Mouse (Mus musculus) hindbrain, embryonic 13.5 days (tissue): ENCODE results near the gene Nprl3. TPM values are rescaled to one million over a fixed set of nuclear protein-coding genes. Genes with fewer than 3 reads are reported as not detected.

Source experiments
- ATAC-seq: fragments of 200-750 bp; cut with Nextera tagmentation; 2 replicates; pipeline ENCODE4 v1.8.0; 2017; ENCODE audit warnings: moderate TSS enrichment; ENCODE audit not compliant: low FRiP score
- H3K27ac ChIP-seq: fragments of 300-500 bp; sonication (generic); 2 replicates; pipeline ENCODE4 v1.5.1; 2015; ENCODE audit warnings: inconsistent platforms, mild to moderate bottlenecking, moderate library complexity
- H3K27me3 ChIP-seq: fragments of 300-500 bp; sonication (generic); 2 replicates; pipeline ENCODE4 v1.6.1; 2015; ENCODE audit warnings: mild to moderate bottlenecking, inconsistent platforms
- H3K36me3 ChIP-seq: fragments of 300-500 bp; sonication (generic); 2 replicates; pipeline ENCODE4 v1.6.1; 2015; ENCODE audit warnings: mild to moderate bottlenecking, inconsistent platforms
- H3K4me1 ChIP-seq: fragments of 300-500 bp; sonication (generic); replicated peaks from 2 replicates; pipeline ENCODE4 v1.6.1; 2015; ENCODE audit warnings: inconsistent platforms
- H3K4me2 ChIP-seq: fragments of 300-500 bp; sonication (generic); 2 replicates; pipeline ENCODE4 v1.6.1; 2015; ENCODE audit warnings: inconsistent platforms, mild to moderate bottlenecking, moderate library complexity
- H3K4me3 ChIP-seq: fragments of 300-500 bp; sonication (generic); 2 replicates; pipeline ENCODE4 v1.5.1; 2015; ENCODE audit warnings: mild to moderate bottlenecking, inconsistent platforms
- H3K9ac ChIP-seq: fragments of 300-500 bp; sonication (generic); 2 replicates; pipeline ENCODE4 v1.6.1; 2015; ENCODE audit warnings: mild to moderate bottlenecking, inconsistent platforms
- H3K9me3 ChIP-seq: fragments of 300-500 bp; sonication (generic); 2 replicates; pipeline ENCODE4 v1.6.1; 2016; ENCODE audit warnings: inconsistent platforms
- WGBS: fragments of 180-500 bp; shearing (Covaris S2); methylation state at CpG from one replicate; pipeline ENCODE4 v1.1.7; 2015; 5-methylcytosine and 5-hydroxymethylcytosine counted together
- polyA plus RNA-seq: library from polyadenylated mRNA; unstranded; fragments of >200 nt; fragmentation: Nextera tagmentation; extraction: Ambion mirVana; gene quantifications from 2 replicates; pipeline ENCODE4 v1.2.1, GENCODE M21; 2015

Nprl3 gene
- polyA plus RNA-seq, 1 experiment from 2014 or later, result 43.5 TPM

DNA sequence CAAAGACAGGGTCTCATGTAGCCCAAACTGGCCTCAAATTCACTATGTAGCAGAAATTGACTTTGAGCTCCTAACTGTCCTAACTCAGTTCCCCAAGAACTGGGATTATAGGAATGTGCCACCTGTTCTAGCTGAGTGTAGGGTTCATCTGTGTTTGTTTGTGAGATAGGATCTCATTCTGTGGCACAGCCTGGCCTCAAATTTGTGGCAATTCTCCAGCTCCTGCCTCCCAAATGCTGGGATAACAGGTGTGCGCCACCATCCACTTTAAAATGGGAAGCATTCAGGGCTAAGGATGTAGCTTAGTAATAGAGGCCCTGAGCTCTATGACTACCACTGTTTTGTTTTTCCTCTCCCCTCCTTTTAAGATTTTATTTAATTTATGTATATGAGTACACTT, 14.4 kb downstream of the Nprl3 start:
- no peak for ATAC-seq
- 96% methylated on average over 1 of the region's 1 CpGs for WGBS
- H3K9me3 ChIP-seq, result no peaks in the 10 kb centered on the region

DNA sequence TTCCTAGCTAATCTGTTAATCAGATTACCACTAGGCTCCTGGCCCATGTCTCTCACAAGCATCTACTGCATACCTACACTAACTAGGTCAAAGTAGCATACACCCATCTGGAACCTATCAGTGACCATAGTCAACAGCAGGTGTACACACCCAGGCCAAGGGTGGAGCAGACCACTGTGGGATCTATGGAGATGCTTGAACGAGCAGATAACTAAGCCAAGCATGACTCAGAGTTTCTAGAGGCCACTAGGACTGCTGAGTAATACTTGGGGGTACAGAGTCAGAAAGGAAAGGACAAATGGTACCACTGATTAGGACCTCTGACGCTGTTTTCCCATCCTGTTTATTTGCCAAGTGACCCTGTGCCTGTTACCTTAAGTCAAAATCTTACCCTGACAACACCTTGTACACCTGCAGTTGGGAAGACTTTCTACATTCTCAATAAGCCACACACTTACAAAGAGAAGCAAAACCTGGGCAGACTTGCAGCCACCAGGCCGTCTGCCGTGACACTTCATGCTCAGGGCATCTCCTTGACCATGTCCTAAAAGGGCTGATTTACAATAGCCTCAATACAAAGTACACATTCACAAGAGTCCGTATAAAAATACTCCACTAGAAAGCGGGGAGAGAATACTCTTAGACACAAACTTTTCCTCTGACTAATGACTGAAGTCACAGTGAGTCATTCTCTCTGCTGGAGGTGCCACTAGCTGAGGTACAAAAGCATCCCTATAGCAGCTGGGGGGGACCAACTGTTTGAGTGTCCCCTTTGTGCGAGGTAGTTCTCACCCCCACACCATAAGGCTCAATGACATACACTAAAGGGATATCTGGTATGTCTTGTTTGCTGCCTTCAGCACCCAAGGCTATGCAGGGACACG, 16.4 kb downstream of the Nprl3 start:
- Histone ChIP-seq H3K36me3 (peaks cover 87% of the 10 kb centered on the region), H3K27me3 (no peaks in the 10 kb centered on the region), H3K4me3 (no peak overlapping the region), H3K9ac (no peak overlapping the region), H3K4me1 (no peaks in the 10 kb centered on the region), H3K9me3 (no peaks in the 10 kb centered on the region), H3K4me2 (no peak overlapping the region), H3K27ac (no peak overlapping the region)
- WGBS, result 89% methylated on average over 8 of the region's 8 CpGs
- no peak for ATAC-seq

More for the DNA sequence above, 14.4 kb downstream of the Nprl3 start:
- H3K9ac ChIP-seq, result no peak overlapping the region
- no peaks in the 10 kb centered on the region for H3K27me3 ChIP-seq
- H3K27ac ChIP-seq, result no peak overlapping the region
- H3K36me3 ChIP-seq, result peaks cover 70% of the 10 kb centered on the region
- no peak overlapping the region for H3K4me2 ChIP-seq
- H3K4me3 ChIP-seq, result no peak overlapping the region
- H3K4me1 ChIP-seq, result no peaks in the 10 kb centered on the region

DNA sequence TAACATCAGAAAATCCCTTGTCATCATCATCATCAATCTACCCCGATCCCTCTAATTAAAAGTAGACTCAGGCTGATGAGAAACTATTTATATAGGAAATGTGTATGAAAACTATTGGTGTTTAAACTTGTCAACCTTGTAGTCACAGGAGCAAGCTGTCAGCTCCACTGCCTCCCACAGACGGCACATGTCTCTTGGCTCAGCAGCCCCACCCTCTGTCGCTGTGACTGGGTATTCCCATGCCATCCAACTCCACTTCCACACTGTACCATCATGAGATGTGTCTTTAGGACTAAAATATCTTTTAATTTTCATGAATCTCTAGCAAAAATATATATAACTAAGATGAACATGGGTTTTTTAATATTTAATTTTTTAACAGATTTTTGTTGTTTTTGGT, 19.2 kb downstream of the Nprl3 start:
- no peaks in the 10 kb centered on the region for H3K4me1 ChIP-seq
- 86% methylated on average over 3 of the region's 3 CpGs for WGBS
- H3K4me2 ChIP-seq, result no peak overlapping the region
- H3K27ac ChIP-seq, result no peak overlapping the region
- no peaks in the 10 kb centered on the region for H3K9me3 ChIP-seq
- ATAC-seq, result no peak
- H3K4me3 ChIP-seq, result no peak overlapping the region
- no peaks in the 10 kb centered on the region for H3K27me3 ChIP-seq
- peaks cover 79% of the 10 kb centered on the region for H3K36me3 ChIP-seq
- H3K9ac ChIP-seq, result no peak overlapping the region

DNA sequence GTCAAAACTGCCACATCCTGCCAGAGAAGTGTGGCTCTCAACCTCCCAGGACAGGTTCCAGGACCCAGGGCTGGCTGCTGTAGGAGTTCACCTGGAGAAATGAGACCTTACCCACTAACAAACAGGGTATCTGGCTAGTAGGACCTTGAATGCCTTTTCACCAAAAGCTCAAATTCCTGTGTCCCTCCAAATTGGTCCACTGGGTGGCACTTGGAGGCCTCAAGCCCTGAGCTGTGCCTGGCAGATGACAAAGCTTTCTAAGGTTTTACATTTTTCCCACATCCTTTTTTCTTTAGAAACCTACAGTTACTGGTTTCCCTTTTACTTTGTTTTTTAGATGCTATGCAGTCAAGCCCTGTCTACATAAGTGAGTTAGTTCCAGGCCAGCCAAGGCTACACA, 20.4 kb downstream of the Nprl3 start:
- H3K9me3 ChIP-seq, result no peaks in the 10 kb centered on the region
- H3K9ac ChIP-seq, result no peak overlapping the region
- ATAC-seq, result no peak
- H3K27ac ChIP-seq, result no peak overlapping the region
- no peak overlapping the region for H3K4me2 ChIP-seq
- H3K4me1 ChIP-seq, result no peaks in the 10 kb centered on the region
- no peak overlapping the region for H3K4me3 ChIP-seq
- H3K36me3 ChIP-seq, result peaks cover 75% of the 10 kb centered on the region
- no peaks in the 10 kb centered on the region for H3K27me3 ChIP-seq

DNA sequence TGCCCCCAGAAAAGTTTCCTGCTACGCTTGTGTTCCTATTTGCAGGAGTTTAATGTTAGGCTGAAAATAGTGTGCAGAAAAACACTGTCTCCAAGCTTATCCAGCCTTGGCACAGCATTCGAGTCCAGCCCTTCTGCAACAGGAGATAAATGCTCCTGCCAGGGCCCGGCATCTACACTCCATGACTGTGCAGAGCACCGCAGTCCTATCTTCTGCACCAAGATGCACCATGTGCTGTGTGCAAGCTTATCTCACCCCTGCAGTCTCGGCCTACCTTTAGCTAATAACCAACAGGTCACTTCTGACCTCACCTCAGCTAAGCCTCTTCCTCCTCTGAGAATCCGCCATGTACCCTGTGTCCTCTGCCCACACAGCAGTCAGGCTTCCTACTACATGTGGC, 21.9 kb downstream of the Nprl3 start:
- no peak overlapping the region for H3K4me2 ChIP-seq
- no peak overlapping the region for H3K9ac ChIP-seq
- H3K36me3 ChIP-seq, result peaks cover 76% of the 10 kb centered on the region
- H3K27me3 ChIP-seq, result no peaks in the 10 kb centered on the region
- ATAC-seq, result no peak
- H3K27ac ChIP-seq, result no peak overlapping the region
- WGBS, result 95% methylated on average over 6 of the region's 6 CpGs
- H3K4me1 ChIP-seq, result no peaks in the 10 kb centered on the region
- no peak overlapping the region for H3K4me3 ChIP-seq
- no peaks in the 10 kb centered on the region for H3K9me3 ChIP-seq

DNA sequence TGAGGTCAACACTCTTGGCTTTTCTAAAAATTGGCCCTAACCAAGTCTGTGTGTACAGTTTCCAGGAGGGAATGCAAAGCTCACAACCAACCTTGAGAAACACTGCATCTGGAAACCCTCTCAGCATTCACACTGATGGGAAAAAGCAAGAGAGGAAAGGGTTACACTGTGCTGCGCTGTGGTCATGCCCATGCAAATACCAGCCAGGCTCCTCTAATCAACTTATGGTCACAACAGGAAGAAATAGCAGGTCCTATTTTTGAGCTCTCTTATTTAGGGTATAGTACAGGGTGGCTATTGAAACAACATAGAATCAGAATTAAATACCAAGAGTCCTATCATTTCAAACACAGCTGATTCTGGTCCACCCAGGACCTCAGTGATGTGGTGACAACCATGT, 22.9 kb downstream of the Nprl3 start:
- H3K36me3 ChIP-seq, result peaks cover 76% of the 10 kb centered on the region
- no peaks in the 10 kb centered on the region for H3K9me3 ChIP-seq
- no peak overlapping the region for H3K9ac ChIP-seq
- H3K4me3 ChIP-seq, result no peak overlapping the region
- H3K4me1 ChIP-seq, result no peaks in the 10 kb centered on the region
- H3K27me3 ChIP-seq, result no peaks in the 10 kb centered on the region
- ATAC-seq, result no peak
- 97% methylated on average over 1 of the region's 1 CpGs for WGBS
- no peak overlapping the region for H3K4me2 ChIP-seq
- H3K27ac ChIP-seq, result no peak overlapping the region

DNA sequence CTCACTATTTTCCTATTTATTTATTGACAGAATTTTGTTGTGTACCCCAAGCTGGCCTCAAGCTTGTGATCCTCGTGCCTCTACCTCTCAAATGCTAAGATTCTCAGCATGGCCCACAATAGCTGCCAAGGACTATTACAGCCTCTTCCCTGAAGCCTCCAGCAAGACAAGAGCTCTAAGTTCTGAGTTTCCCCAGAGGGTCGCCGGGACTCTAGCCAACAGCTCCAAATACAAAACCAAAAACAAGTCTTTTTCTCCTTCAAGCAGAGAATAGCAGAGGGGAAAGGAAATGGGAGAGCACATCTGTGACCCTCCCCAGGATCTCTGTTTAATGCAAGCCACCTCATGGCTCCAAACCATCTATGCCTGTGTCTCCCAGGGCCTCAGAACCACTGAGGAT, 23.4 kb downstream of the Nprl3 start:
- peaks cover 74% of the 10 kb centered on the region for H3K36me3 ChIP-seq
- H3K9me3 ChIP-seq, result no peaks in the 10 kb centered on the region
- no peak overlapping the region for H3K4me3 ChIP-seq
- no peak for ATAC-seq
- 83% methylated on average over 3 of the region's 3 CpGs for WGBS
- no peak overlapping the region for H3K4me2 ChIP-seq
- no peaks in the 10 kb centered on the region for H3K27me3 ChIP-seq
- no peaks in the 10 kb centered on the region for H3K4me1 ChIP-seq
- H3K9ac ChIP-seq, result no peak overlapping the region
- no peak overlapping the region for H3K27ac ChIP-seq

DNA sequence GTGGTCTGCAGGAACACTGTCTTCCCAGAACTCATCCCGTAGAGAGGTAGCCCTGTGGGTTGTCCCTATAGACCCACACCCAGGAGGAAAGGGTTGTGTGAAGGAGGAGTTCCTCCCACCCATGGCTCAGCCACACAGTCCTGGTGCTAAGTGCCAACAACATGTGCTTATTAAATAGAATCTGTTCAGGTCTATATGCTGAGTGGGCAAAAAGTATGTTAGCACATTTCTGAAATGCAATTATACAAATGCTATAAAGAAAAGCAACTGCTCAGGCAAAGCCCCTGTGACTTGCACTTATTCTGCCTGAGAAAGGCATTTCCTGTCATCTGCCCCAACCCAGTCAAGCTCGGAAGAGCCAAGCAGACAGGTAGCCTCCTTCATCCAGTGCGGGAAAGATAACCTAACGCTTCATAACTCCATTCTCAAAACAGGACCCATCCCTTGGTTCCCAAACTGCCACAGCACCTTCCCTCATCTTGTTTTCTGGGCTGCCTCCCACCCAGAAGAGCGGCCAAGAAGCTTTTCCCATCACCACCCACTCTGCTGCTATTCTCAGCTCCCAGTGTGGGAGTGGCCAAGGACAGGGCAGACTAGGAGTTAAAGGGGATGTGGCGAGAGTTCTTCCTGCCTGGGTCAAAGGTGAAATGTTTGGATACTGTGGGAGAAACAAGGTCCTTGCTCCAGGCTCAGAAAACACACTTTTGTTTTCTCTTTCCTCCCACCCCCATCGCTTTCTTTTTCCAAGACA, 24.1 kb downstream of the Nprl3 start:
- no peak overlapping the region for H3K4me3 ChIP-seq
- H3K4me1 ChIP-seq, result no peaks in the 10 kb centered on the region
- ATAC-seq, result no peak
- H3K9ac ChIP-seq, result no peak overlapping the region
- WGBS, result 77% methylated on average over 7 of the region's 7 CpGs
- no peaks in the 10 kb centered on the region for H3K9me3 ChIP-seq
- H3K4me2 ChIP-seq, result no peak overlapping the region
- peak overlapping the region; percentile 35; the same call in 1 of the 2 replicates for H3K27ac ChIP-seq
- no peaks in the 10 kb centered on the region for H3K27me3 ChIP-seq
- H3K36me3 ChIP-seq, result peaks cover 75% of the 10 kb centered on the region

DNA sequence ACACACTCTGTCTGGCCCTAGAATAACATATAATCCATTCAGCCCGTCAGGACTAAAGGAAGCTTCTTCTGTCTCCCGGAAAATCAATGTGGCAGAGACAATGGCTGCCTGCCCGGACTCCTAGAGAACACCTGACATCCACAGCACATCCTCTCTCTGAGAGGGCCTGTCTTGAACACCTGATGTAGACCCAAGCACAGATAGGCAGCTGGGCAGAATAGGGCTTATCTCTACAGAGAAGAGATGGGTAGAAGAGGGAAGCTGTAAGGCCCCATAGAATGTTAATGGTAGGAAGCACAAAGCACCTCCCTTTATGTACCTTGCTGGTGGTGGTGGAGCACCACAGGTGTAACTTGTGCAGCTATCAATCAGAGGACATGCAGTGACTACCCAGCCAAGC, 25.3 kb downstream of the Nprl3 start:
- no peak for ATAC-seq
- 85% methylated on average over 3 of the region's 3 CpGs for WGBS

DNA sequence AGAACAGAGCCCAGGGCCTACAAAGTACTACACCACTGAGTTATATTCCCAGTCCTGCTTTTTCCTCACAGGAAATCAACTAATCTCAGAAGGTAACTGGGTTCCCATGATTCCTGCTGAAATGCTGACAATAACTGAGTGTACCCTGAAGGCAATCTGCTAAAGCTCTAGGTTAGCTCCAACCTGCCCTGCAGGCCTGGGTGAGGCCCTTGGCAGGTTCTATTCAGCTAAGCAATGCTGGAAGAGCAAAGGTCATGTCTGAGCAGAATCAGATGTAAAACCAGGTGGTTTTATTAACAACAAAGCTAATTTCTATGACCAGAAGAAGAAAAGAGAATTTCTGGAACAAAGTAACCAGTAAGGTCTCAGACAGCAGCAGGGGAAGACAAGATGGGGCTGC, 26.1 kb downstream of the Nprl3 start:
- Histone ChIP-seq H3K4me1 (peaks cover 11% of the 10 kb centered on the region), H3K4me3 (no peak overlapping the region), H3K27me3 (no peaks in the 10 kb centered on the region), H3K9ac (no peak overlapping the region), H3K4me2 (no peak overlapping the region), H3K27ac (no peak overlapping the region; the same call in 1 of the 2 replicates), H3K36me3 (peaks cover 64% of the 10 kb centered on the region), H3K9me3 (no peaks in the 10 kb centered on the region)
- ATAC-seq, result no peak

More for the DNA sequence above, 25.3 kb downstream of the Nprl3 start:
- Histone ChIP-seq H3K27ac (no peak overlapping the region), H3K4me2 (no peak overlapping the region), H3K9me3 (no peaks in the 10 kb centered on the region), H3K9ac (no peak overlapping the region), H3K4me1 (peaks cover 2% of the 10 kb centered on the region; the same call in 1 of the 2 replicates), H3K36me3 (peaks cover 66% of the 10 kb centered on the region), H3K27me3 (no peaks in the 10 kb centered on the region), H3K4me3 (no peak overlapping the region)

DNA sequence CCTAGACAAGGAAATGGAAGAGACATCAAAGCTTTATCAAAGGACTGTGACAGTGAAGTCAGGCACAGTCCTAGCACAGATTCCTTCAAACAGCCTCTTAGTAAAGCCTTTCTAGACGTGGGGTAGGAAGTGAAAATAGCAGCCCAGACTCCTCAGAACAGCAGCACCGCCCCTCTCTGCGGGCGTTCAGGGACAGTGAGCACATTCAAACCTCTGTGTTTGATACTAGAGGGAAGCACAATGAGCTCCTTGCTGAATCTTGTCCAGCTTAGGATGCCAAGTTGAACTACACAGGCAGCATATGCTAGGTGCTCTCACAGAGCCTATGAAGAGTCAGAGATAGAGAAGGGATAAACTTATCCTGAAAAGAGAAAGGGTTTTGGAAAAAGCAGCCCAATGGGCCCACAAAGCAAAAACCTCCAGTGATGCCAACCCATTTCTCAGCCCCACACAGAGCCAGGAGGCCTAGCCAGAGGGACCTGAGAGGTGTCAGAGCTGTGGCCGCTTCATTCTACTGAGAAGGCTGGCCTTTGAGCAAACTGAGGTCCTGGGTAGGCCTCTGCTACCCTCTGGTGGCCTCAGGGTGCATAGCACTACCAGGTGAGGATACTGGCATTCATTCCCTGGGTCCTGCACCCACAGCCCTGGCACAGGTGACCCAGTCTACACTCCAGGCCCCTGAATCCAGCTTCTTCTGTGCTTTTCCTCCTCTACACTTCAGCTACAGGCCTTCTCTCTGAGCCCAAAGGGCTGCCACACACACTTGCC, 29.2 kb downstream of the Nprl3 start:
- no peak; the same call in 1 of the 2 replicates for ATAC-seq
- no peak overlapping the region for H3K9ac ChIP-seq
- no peak overlapping the region for H3K27ac ChIP-seq
- no peak overlapping the region for H3K4me2 ChIP-seq
- H3K36me3 ChIP-seq, result peaks cover 64% of the 10 kb centered on the region
- 67% methylated on average over 5 of the region's 5 CpGs for WGBS
- no peaks in the 10 kb centered on the region for H3K27me3 ChIP-seq
- no peaks in the 10 kb centered on the region for H3K9me3 ChIP-seq
- H3K4me3 ChIP-seq, result no peak overlapping the region
- peaks cover 42% of the 10 kb centered on the region for H3K4me1 ChIP-seq

DNA sequence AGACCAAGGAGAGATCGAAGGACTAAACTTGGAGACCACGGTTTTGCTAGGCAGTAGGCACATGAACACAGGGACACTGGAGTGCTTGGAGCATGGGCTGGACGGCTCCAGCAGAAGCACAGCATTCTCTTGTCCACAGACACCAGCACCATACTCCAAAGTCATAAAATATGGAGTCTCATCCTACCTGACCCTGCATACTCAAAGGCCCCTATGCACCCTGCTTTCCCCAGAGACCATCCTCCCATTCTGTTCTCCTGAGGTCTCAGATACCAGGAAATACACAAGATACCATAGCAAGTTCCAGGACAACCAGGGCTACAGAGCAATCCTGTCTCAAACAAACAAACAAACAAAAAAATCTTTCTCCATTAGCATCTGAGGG, 30.1 kb downstream of the Nprl3 start:
- Histone ChIP-seq H3K27ac (peak overlapping the region; percentile 77; the same call in 1 of the 2 replicates), H3K36me3 (peaks cover 68% of the 10 kb centered on the region)

More for the DNA sequence above, 30.1 kb downstream of the Nprl3 start:
- Histone ChIP-seq H3K4me2 (no peak overlapping the region), H3K27me3 (no peaks in the 10 kb centered on the region), H3K9ac (no peak overlapping the region), H3K9me3 (no peaks in the 10 kb centered on the region), H3K4me3 (no peak overlapping the region), H3K4me1 (peaks cover 43% of the 10 kb centered on the region)
- 92% methylated on average over 3 of the region's 3 CpGs for WGBS
- no peak for ATAC-seq
